Mouse (Mus musculus) fat pad, adult 2 months (tissue): ENCODE data around the gene Paf1.

Source experiments
- DNase-seq: peaks from one replicate; pipeline ENCODE4 v3.0.0-alpha.2; 2011; ENCODE audit warnings: low read depth, low spot score; ENCODE audit errors: extremely low read depth

Gene Paf1

GRCm38 (mm10) chr7:28392429-28393271 lies at the start of gene Paf1, which contains the start of gene Med29:
Gene Paf1, plus strand, starts transcription at chr7:28392951.
Gene Med29, minus strand, starts transcription at chr7:28392708.
- DNase-seq, result peak; percentile 99

- no peak for DNase-seq
Measured at GRCm38 (mm10) chr7:28344637-28345036, 48.1 kb upstream of the Paf1 start.

DNA sequence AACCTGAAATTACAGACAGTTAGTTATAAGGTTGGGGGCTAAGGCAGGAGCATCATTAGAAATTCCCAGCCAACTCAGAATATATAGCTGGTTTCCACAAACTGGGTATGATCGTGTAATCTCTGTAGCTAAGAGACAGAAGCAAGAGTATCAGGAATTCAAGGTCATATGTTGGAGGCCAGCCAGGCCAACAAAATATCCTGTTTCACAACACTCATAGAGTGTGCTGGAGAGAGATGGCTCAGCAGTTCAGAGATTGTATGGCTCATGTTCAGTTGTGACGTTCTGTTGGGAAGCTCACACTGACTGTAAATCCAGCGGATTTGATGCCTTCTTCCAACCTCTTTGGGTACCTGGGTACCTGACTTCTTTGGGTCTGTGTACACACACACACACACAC lies 45.0 kb upstream of the Paf1 start:
- no peak for DNase-seq

DNA sequence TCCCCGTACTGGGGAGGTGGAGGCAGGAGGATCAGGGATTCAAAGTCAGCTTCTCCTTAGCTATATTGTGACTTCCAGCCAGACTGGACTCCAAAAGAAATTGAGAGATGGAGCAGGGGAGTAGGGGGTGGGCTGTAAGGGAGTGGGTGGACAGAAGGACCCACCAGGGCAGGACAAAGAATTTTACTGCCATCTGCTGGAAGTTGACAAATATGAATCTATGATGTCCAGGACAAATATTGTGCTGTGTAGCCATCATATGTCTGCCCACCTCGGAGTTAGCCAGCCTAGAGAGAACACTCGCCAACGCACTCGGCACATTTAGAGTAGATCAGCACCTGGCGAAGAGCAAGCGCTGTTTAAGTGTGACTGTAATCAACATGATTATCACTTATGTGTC lies 44.1 kb upstream of the Paf1 start:
- no peak for DNase-seq

DNA sequence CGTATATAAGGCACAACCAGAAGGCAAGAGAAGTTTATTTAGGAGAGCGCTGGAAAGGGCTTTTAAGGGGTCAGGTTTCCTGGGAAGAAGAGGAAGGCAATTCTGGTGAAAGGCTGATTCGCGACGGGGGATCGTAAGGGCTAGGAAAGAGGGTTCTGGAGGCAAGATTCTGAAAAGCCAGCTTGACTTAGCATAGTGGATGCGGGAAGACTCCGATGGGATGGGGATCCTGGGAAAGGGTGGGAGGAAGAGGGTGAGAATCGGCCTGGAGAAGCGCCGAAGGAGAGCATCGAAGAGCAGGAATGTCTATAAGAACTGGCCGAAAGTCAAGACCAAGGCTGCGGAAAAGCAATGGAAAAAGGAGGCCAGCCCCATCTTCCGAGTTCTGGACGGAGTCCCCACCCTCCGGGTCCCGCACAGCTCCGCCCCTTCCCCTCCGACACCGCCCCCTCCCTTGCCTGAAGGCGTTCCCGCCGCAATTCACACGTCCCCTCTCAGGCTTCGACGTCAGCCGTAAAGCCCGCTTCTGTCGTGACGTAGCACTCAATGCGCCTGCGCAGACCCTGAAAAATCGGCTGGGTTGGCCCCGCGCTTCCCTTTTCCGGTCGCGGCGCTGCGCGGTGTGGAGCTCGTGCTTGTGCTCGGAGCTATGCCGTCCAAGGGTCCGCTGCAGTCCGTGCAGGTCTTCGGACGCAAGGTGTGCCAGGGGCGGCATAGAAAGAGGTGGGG lies 42.4 kb upstream of the Paf1 start, which contains the start of gene Rps16:
Gene Rps16, plus strand, starts transcription at position 498 of the 729 bp plus-strand sequence.
- no peak for DNase-seq

DNA sequence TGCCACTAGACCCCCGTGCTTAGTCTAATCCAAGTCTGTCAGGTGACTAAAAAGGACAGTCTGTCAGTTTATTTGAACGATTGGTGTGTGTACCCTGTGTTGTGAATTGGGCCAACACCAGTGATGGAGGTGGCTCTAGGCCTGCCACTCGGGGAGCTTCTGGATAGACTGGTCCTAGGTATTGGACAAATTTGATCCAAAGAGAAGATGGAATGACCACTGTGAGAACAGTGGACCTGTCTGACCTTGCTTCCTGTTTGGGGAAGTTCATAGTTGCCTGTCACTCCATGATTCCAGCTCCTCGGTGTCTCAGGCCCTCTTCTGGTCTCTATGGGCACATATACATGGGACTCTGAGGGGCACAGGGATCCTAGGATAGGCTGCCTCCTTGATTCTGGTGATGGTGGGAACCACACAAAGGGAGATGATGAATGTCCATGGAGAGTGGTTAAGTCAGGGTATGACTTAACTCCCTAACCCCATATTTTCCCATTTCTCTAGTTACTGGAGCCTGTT lies 41.0 kb upstream of the Paf1 start:
- DNase-seq, result no peak

- no peak for DNase-seq
Measured at GRCm38 (mm10) chr7:28353267-28353666, 39.5 kb upstream of the Paf1 start.

DNA sequence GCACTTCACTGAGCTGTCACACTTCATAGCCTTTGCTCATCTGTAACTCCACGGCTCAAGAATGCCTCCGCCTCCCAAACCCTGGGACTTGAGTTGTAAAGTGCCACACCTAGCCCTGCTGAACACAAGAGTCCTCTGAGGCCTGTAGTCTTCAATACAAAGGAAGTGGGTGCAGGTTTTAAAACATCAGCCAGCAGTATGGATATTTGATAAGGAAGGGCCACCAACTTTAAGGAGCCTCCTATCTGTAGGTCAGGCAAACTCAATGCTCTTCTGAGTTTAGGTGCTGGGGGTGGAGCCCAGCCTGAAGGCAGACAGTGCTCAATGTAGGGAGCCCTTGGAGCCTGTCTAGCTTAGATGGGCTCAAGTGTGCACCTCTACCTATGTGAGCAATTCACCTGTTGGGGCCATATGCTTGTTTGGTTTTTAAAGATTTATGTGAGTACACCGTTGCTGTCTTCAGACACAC lies 38.6 kb upstream of the Paf1 start:
- no peak for DNase-seq

DNA sequence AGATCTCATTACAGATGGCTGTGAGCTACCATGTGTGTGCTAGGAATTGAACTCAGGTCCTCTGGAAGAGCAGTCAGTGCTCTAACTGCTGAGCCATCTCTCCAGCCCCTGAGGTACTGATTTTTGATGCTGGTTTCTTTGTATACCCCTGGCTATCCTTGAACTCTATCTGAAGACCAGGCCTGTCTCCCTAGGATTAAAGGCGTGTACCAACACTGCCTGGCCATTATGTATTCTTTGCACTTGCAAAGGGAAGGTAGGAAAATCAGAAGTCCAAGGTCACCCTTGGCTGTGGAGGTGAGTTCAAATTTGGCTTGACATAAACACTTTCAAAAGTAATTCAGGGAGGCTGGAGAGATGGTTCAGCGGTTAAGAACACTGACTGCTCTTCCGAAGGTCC lies 38.2 kb upstream of the Paf1 start:
- no peak for DNase-seq

DNA sequence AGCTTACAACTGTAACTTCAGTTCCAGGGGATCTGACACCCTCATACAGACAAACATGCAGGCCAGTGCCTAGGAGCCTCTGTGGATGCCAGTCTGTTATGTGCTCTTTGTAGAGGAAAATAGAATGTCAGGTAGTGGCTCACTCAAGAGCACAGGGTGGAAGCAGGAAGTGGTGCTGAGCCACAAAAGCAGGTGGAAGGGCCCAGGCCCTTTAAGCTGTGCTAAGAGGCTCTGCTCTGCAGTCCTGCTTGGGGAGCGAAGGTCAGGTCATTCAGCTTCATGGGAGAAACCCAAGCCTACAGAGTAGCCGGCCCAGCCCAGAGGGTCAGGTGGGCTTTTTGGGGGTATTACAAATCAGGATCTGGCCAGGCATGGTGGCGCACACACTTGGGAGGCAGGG lies 37.5 kb upstream of the Paf1 start:
- DNase-seq, result no peak

- DNase-seq, result no peak
Measured at GRCm38 (mm10) chr7:28356981-28357380, 35.8 kb upstream of the Paf1 start.

- no peak for DNase-seq
Measured at GRCm38 (mm10) chr7:28357984-28358383, 34.8 kb upstream of the Paf1 start.

GRCm38 (mm10) chr7:28358431-28358830 lies 34.3 kb upstream of the Paf1 start:
- DNase-seq, result no peak

- no peak for DNase-seq
Measured at GRCm38 (mm10) chr7:28359854-28360253, 32.9 kb upstream of the Paf1 start.

GRCm38 (mm10) chr7:28360291-28360690 lies 32.5 kb upstream of the Paf1 start:
- DNase-seq, result no peak

DNA sequence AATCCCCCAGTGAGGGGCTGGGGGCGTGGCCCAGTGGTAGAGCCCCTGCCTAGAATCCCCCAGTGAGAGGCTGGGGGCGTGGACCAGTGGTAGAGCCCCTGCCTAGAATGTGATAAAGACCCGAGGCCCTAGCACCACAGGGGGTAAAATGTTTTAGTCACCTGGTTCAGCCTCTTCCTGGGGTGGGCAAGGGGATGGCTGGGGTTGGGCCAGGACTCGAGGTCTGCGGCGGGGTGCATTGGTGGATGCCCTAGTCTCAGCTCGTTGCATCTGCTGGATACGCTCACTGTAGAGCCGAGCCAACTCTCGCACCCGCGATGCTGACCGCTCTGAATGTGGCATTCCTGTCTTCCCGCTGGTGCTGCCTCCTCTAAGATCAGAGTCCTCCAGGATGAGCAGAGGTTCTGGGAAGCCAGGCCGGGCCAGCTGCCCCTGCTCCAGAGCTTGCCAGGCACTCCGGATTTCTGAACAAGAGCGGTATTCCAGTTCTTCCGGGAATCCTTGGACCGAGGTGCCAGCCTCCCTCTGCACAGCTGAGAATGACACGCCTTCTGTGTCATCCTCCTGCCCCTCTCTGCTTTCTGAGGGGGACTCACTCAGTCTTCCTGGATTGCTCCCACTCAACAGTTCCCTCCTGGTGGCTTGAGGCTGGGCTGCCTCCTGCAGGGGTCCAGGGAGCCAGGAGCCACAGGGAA lies 31.0 kb upstream of the Paf1 start:
- no peak for DNase-seq

- no peak for DNase-seq
Measured at GRCm38 (mm10) chr7:28362441-28363060, 30.2 kb upstream of the Paf1 start.

DNA sequence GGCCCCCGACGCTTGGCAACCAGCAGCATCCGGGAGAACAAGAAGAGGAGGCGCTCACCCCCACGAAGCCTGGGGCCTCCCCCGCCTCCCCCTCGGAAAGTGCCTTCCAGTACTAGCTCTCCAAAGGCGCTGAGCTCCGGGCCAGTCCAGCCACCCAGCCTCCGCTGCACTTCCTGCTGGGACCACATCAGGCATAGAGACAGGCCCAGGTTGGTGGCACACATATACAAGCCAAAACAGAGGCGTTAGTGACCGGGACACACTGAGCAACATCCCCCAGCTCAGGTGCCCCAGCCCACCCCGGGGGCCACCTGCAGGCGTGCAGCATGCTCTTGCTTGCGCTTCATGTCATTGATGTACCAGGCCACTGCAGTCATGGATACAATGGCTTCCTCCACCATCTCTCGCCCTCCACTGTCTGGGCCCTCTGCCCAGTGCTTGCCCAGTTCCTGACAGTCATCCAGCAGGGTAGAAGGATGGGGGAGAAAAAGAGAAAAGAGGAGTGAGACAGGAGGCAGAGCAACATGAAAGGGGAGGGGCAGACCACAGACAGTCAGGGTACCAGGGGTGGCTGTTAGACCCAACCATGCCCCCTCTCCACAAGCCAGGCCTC lies 25.0 kb upstream of the Paf1 start:
- no peak for DNase-seq

- DNase-seq, result no peak
Measured at GRCm38 (mm10) chr7:28368276-28368920, 24.4 kb upstream of the Paf1 start.

- no peak for DNase-seq
Measured at GRCm38 (mm10) chr7:28370051-28370450, 22.7 kb upstream of the Paf1 start.
